Mouse (Mus musculus) gastrocnemius, adult 18-20 months (tissue): ENCODE results near the gene Pah. TPM values are rescaled to one million over a fixed set of nuclear protein-coding genes. Genes with fewer than 3 reads are reported as not detected.

Experiments used
- DNase-seq: peaks from one replicate; pipeline ENCODE4 v3.0.0; 2021; ENCODE audit warnings: low spot score
- total RNA-seq, 2 experiments: library from RNA; stranded (reverse); gene quantifications; 2 replicates each; pipeline ENCODE4 v1.2.3; 2021

Pah gene
- total RNA-seq, 2 experiments from 2014 or later: 0.12 to 0.14 TPM

DNA sequence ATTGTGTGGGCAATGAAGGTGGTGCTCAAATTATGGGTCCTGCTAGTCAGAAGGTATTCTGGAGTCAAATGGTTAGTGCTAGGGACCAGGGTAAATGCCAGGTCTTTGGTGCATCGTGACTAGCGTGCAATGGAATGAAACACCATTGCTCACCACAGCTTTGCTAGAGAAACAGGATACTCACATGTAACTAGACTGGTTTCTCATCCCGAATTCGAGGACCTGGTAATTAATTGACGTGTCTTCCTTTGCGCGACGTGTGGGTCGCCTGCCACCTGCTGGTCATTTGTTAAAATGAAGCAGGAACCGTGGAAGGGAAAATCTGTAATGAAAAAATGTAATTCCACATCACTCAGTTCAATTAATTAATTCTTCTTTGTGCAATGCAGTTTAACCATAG lies 17.6 kb upstream of the Pah start:
- DNase-seq: peak; percentile 23

DNA sequence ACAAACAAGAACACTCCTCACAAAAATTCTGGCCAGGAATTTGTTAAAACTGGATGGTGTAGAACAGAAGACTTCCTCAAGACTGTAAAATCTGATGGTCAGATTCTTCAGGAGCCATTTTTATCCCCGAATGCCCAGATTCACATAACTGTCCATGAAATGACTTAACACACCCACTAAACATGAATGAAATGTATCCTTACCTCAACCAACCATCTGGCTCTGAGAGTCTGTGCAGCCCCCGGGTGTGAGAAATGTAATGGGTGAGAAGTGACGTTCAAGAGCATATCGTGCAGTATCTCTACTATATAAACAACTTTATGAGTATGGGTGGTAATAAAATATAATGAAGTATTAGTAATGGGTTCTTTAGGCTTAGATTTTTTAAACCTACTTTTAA lies 13.0 kb upstream of the Pah start:
- no peak for DNase-seq

DNA sequence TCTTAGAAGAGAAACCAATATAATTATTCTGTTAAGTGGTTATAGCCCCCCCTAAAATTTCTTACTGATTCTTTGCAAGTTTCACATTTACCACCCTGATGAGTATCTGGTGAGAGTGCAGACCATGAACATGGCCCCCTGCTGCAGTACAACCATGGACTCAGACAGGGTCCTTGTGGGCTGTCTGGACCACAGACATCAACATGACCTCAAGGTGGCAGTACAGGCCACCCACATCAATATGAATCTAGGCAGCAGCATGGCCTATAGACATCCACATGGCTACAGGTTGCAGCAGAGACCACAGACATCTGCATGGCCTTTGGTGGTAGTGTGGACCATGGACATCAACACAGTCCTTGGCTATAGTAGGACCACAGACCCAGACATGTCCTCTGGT lies 8.5 kb upstream of the Pah start:
- DNase-seq: no peak

DNA sequence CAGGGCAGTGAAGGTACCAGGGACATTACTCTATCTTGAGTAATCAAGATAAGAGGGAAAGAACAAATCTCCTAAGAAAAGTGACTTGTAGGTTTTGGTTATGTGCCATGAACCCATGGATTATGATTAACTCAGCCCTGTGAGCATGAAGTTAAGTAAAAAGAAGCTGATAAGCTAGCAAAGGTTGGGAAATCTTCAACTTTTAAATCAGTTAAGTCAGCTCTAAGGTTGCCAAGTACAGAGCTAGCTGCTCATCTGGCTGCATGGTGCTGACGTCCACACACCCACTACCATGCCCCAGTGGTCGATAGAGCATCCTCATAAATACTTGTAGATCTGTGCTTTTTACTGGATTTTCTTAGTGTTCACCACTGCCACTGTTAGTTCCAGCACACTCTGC lies 3.0 kb upstream of the Pah start:
- DNase-seq: no peak

DNA sequence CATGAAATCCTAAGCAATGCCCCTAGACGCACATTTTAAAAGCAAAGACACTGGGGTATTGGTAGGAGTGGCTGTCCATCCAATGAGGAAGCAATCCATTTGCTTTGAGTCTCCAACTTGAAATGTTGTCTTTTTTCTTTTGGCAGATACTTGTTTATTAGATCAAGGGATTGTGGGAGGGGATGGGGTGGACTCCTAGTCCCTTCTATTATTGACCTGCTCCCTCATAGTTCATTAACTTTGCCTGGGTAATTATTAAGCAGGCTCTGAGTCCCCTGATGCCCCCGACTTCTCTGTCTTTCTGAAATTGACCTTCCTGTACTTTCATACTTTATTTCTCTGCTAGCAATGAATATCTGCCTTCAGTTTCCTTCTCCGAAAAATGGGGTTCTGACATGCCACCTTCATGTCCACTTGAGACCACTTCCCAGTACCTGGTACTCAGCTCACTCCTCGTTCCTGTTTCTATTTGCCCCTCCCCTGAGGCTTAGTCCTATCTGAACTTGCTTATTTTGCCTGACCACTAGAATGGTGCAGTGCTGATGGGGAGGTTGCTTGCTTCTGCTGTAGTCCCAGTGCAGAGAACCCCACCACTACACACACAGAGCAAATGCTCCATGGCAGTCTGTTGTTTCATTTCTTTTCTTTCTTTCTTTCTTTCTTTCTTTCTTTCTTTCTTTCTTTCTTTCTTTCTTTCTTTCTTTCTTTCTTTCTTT lies 1.0 kb upstream of the Pah start:
- DNase-seq: no peak

DNA sequence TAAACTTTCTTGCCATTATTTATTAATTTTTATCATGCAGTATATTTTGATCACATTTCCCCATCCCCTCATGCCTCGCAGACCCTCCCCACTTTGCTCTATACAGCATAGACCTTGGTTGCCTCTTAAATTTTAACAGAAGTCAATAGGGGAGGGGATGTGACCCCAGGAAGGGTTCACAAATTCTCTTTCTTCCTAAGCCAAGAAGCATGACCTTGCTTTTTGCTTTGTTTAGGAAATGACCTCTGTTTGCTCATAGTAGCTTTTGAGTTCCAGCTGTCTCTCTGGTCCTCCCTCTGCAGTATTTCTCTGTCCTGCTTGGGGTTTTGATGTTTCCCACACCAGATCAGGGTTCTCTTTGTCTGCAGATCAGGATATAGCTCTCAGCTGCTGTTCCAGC lies 12.6 kb downstream of the Pah start:
- DNase-seq: no peak

DNA sequence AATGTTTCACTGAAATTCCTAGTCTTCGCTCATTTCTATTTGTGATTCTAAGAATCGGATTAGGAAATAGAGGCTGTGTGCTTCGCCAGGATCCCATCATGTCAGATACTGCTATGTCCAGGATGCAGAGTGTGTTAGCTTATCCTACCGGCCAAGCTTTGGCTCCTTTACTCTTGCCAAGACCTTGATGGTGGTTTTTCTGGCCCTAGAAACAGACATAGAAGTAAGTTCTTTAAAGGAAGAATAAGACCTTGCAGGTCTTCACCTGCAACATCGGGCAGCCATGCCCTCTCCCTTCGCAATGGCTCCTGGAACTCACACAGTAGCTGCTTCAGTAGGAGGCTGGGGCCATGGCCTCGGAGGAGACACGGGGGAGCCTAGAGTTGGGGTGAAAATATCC lies 24.2 kb downstream of the Pah start:
- DNase-seq: no peak

DNA sequence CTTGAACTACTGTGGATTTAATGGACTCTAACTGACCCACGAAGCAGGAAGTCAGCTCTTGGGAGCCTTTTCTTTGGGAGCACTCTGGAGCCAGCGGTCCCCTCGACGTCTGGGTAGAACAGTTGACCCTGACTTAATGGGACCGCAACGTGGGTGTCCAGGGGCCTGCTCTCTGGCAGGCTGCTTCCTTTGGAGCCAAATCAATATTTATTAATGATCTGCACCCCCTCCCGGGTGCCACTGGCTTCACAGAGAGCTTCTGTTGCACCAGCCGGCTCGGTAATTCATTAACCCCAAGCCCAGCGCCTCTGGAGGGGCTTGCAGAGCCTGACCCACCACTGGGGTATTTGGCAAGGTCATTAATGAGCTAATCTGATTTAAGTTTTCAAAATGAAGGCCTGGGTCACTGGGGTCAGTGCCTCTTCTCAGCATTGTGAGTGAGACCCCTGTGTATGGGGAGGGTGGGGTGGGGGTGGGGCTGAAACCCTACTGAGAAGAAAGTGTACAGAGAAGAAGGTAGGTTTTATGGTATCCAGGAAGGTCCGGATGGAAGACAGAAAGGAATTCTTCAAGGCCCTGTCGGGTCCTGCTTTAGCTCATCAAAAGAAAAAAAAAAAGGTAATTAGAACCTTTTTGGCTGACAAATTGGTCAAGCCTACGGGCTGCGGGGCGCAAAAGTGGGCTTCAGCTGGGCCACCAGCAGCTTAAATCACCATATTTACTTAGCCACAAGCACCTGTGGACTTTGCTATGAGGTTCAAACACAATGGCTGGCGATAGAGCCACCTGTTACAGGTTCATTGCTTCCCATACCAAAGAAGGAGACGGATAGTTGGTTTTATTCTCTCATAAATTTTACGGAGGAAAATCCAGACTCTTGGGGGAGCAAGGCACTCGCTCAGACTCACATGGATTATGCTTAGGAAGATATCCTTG lies 25.0 kb downstream of the Pah start:
- no peak for DNase-seq

DNA sequence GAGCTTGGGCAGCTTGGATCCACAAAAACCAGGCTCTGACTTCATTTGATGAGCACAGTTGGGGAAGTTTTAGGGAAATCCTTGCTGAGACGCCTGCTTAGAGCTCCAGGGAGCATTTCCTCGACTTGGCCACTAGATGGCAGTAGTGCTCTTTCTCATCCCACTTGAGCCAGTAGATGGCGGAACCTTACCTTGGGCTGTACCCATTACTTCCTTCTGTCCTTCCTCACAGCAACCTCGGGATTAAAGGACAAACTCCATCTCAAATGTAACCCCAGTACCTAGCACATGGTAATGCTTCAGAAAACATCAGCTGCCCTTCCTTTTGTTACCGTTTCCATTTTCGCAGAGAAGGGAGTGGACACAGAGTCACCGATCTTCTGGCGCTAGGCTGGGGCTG lies 31.1 kb downstream of the Pah start:
- peak; percentile 49 for DNase-seq

DNA sequence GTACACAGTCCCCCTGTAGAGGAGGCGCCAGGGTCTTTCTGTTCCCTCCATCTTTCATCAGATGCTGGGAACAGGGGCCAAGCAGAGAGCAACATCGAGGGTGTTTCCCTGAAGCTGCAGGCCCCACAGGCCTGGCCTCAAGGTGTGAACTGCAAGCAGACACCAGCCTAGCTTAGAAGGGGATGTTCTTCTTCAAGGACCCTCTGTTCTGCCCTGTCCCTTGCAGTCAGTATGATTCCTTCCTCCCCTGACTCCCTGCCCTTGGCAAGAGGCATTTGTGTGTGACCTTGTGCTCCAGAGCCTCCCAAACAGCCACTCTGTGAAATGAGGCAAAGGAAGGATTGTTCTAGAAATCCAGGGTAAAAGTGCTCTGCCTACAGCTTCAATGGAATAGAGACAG lies 34.8 kb downstream of the Pah start:
- DNase-seq: no peak

DNA sequence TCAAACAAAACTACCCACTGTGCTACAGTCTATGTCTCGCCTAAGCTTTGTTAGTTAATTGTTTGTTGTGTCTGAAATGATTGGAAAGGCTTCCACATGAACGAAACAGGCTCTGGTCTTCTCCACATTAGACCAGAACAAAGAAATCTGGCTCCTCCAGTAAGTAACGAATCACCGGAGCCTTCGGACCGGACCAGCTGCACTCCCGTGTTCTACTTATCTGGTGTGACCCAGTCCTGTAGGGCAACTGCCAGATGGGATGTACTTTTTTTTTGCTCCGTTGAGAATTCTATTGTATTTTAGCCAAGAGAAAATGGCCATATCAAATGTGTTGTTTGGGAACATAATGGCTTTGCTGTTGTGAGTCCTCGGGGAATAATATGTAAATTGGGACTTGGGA lies 42.2 kb downstream of the Pah start:
- peak; percentile 33 for DNase-seq

DNA sequence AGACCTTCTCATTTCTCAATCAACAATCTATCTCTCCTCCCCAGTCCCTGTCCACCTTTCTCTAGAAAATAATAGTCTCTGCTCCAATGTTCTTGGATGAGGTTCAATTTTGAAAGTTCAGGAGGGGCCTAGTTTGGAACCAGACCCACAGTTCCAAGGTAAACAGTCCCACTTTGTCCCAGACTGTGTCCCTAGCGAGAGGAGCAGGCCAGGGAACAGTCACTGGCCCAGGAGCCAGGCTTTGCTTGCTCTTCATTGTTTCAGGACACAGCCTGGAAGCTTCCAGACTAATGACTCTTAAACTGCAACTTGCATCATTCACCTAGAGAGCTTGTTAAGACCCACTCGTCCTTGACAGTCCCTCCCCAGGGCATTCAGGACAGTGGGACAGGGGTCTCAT lies 44.1 kb downstream of the Pah start:
- DNase-seq: peak; percentile 17

DNA sequence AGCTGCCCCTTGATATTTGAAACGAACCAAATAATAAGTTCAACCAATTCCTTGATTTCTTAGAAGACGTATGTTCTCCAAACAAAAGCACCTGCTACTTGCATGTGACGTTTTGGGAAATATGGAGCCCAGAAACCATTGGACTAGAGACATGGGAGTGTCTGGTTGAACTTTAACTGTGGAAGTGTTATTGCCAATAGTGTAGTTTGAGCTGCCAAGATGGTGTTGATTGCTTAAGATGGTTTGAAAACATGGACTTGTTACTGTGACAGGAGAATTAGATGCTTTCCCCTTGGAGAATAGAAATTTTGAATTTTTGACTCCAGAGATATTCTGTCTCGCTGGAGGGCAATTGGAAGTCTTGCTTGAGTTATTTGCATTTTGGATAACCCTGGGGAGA lies 50.9 kb downstream of the Pah start:
- no peak for DNase-seq

DNA sequence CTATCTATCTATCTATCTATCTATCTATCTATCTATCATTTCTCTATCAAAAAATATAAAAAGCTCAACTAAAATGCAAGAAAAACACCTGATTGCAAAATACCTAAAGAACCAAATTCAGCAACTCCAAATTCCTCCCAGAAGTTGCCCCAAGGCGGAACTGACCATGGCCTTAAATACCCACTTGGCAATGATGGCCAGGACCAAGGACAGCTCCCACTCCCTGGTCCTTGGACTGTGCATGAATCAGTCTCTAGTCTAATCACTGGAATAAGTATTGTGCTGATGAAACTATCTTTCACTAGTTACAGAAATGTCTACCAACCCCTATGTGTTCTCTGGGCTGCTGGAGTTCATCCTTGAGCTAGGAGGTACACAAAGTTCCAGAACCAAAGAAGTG lies 65.1 kb downstream of the Pah start:
- no peak for DNase-seq

DNA sequence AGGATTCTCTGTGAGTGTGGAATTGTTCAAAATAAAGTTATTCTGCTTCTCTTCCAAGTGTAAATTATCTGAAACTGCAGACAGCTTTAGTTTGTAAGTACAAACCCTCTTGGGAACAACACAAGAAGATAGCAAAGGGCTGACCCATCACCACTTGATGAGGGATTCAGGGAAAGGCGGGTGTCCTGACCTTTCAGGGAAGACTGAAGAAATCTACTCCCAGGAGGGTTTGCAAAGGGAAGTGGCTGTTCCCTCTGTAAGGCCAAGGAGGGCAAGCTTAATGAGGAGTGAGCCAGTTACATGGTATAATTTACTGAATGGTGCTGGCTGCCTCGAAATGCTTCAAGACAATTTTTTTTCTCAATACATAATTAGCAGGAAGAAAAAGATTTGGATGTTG lies 72.3 kb downstream of the Pah start:
- DNase-seq: peak; percentile 21

DNA sequence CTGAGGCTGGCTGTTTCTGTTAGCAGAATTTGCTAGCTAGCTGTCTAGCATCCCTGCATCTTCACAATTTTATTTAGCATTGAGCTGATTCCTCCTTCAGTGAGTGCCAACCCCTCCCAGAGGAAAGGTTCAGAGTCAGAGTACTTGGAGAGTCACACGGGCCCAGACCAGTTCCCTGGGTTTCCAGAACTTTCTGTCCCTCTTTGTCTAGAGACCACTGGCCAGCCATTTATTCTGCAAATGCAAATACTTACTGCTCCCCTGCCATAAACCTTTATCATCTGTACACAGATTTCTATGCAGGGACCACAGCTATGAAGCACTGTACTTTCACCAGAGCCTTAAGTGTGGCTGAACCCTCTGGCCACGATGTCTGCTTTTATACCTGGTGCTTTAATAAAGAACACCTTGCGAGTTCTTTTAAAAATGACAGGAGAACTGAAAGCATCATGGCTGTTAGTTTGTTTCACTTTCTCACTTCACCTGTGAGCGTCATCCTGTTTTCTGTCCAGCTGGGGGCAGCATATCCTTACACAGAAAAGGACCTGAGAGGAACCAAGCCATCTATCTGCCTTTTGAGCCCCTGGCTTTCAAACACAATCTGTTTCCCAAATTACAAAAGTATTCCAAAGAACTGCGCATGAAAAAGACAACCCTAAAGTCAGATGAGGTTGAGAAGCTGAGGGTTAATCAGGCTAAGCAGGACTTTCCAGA lies 74.9 kb downstream of the Pah start:
- DNase-seq: peak; percentile 46

DNA sequence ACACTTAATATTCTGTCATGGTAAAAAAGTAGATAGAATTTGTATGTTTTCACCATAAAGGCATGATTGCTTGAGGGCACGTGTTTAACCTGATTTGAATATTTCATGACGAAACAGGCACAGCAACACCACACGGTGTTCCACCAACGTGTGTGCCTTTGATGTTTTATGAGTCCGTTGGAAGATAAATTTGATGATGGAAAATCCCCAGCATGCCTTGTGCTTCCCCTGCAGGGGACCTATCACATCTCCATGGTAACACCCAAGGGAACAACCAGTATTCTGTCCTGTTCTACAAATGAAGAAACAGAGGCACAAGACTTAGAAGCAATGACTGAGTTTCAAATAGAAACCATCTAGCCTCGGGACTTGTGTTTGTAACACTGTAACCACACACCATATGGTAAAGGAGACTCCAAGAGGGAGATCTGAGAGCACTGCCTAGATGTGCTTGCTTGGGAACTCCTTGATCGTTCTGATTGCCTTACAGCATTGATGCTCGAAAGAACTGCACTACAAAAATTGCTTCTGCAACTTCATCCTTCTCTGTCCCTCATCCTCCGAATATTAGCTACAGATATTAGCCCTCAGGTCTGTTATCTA lies 75.6 kb downstream of the Pah start:
- no peak for DNase-seq

DNA sequence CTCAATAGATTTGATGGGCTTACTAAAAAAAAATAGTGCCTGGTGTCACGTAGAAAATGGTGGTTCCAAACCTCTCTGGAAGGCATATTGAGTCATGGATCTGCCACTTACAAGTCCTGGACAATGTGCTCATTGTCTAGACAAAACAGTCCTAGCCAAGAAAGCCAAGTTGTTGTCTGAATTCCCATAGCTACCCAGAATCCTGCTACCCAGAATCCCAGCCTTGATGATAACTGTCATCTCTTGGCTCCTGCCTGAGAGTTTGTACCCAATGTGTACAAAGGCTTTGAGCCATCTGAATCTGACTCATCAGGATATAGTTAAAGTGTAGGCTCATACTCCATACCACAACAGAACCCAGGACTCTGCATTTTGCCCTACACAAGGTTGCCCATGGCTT lies 80.6 kb downstream of the Pah start:
- no peak for DNase-seq

DNA sequence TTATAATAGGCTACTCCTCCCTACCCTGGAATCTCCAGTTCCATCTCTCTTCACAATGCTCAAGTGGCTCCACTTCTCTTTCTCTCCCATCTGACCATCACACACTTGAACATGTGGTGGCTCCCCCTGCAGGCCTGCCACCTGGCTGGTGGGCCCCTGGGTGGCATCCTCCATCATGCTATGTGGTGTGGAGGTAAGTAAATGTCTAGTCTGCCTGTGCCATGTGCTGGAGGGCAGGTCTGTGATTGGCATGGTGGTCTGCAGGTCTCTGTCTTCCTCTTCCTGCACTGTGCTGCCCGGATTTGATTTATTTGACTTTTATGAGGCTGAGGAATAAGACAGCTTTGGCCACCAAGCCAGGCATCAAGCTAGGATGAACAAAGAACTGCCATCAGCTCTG lies 103.6 kb downstream of the Pah start:
- DNase-seq: no peak
